Comparison of ENCODE assay signal across 12 mouse cellular contexts in the genomic region with DNA sequence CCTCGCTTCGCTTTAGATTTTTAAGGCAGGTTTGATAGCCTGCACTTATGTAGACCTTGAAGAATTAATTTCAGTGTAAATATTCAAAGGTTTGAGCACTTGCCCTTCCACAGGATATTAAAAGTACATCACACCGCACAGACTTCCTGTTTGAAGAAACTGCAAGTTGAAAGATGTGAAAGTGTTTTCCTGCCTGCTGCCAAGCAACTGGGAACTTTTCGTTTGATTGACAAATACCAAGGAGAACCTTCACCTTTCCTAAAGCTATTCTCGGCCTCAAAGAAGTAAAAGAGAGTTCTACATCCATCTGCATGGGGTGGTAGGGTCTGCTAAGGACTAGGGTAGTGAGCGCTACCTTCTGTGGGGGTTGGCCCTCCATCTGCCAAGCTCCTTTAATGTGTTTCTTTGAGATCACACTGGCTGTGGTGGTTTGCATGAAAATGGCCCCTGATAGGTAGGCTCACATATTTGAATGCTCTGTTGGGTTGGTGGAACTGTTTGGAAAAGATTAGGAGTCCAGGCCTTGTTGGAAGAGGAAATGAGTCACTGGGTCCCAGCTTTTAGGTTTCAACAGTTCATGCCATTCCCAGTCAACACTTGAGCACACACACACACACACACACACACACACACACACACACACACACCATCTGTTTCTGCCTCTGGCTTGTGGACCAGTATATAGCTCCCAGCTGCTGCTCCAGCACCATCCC. TPM values are rescaled to one million over a fixed set of nuclear protein-coding genes. Genes with fewer than 3 reads are reported as not detected.
DNase-seq lines count a peak whose midpoint lies in the region; ATAC-seq and TF ChIP-seq lines count a peak whose summit lies in the region.
"Had no signal": no experiment of that assay in that cellular context is flagged by ENCODE, and none has a peak within 500 bp of the region (broad histone marks: within the 10 kb centered on the region; RNA-seq: fewer than 3 reads in every experiment).

No protein-coding gene starts in this region.

- WGBS in lung, postnatal 0 days = 48% methylated on average over 6 of the region's 6 CpGs
- 52% methylated on average over 6 of the region's 6 CpGs for WGBS in lung, adult 2 months

- H3K4me3 ChIP-seq in lung, postnatal 0 days (ENCODE audit: low read depth, low read length) = no peak overlapping the region
- H3K4me3 ChIP-seq in lung, adult 2 months (replicated peaks; ENCODE audit: extremely low read depth, low read depth, low read length) = no peak overlapping the region
- H3K4me3 ChIP-seq in embryonic fibroblast, embryonic 13.5 days (ENCODE audit: insufficient read depth, low read length) = no peak overlapping the region
- H3K4me3 ChIP-seq: embryonic facial prominence, embryonic 10.5 days; limb, embryonic 12.5 days; neural tube, embryonic 15.5 days had no signal

- no peaks in the 10 kb centered on the region for H3K9me3 ChIP-seq in lung, postnatal 0 days (ENCODE audit: low read length)
- H3K9me3 ChIP-seq: embryonic facial prominence, embryonic 10.5 days; neural tube, embryonic 15.5 days had no signal

- no peak overlapping the region for H3K9ac ChIP-seq in lung, postnatal 0 days (replicated peaks; ENCODE audit: low read depth)
- H3K9ac ChIP-seq: limb, embryonic 12.5 days; neural tube, embryonic 15.5 days had no signal

- H3K4me2 ChIP-seq in lung, postnatal 0 days (replicated peaks; ENCODE audit: low read depth, low read length) = no peak overlapping the region
- H3K4me2 ChIP-seq: limb, embryonic 12.5 days; neural tube, embryonic 15.5 days had no signal

- peak; percentile 56; the same call in 1 of the 2 replicates for ATAC-seq in lung, postnatal 0 days
- peak; percentile 92 for ATAC-seq in CD4-positive, CD25-positive, alpha-beta regulatory T cell, adult 4 months
- ATAC-seq in megakaryocyte-erythroid progenitor cell, adult 5-6 weeks (replicated peaks; ENCODE audit: low FRiP score, low TSS enrichment, poor library complexity, severe bottlenecking) = 0 out of 2 replicates have a peak, but pooled peaks have one; percentile 32
- ATAC-seq in monocyte, adult 5-6 weeks (replicated peaks; ENCODE audit: insufficient number of reproducible peaks, low FRiP score, low TSS enrichment, poor library complexity, severe bottlenecking) = no peak

- DNase-seq in lung, postnatal 0 days (ENCODE audit: low spot score) = peak; percentile 41
- DNase-seq in lung, adult 2 months = no peak
- DNase-seq in layer of hippocampus, adult 8-10 months (ENCODE audit: low spot score in 2 of 2) = no peak
- DNase-seq: cerebellum, adult 18-20 months; kidney, adult 2 months had no signal

- H3K4me1 ChIP-seq in lung, postnatal 0 days (ENCODE audit: insufficient read depth, low read depth, low read length) = no peaks in the 10 kb centered on the region
- peaks cover 2% of the 10 kb centered on the region; the same call in 1 of the 2 replicates for H3K4me1 ChIP-seq in lung, adult 2 months (ENCODE audit: control insufficient read depth, insufficient read depth, low read length)
- peaks cover 5% of the 10 kb centered on the region; the same call in 1 of the 2 replicates for H3K4me1 ChIP-seq in embryonic fibroblast, embryonic 13.5 days (ENCODE audit: control insufficient read depth, insufficient read depth, low read length)
- H3K4me1 ChIP-seq: neural tube, embryonic 15.5 days had no signal

- TF ChIP-seq EP300 in lung, postnatal 0 days (IDR thresholded peaks at IDR 0.05) = no peak

- no peaks in the 10 kb centered on the region for H3K27me3 ChIP-seq in lung, postnatal 0 days (replicated peaks; ENCODE audit: insufficient read depth, low read length)
- H3K27me3 ChIP-seq: limb, embryonic 12.5 days; neural tube, embryonic 15.5 days had no signal

- no peak for TF ChIP-seq POLR2A in lung, adult 2 months (IDR thresholded peaks at IDR 0.05; ENCODE audit: borderline replicate concordance, extremely low read depth, low read depth, low read length)
- no peak for TF ChIP-seq POLR2A in embryonic fibroblast, embryonic 13.5 days (IDR thresholded peaks at IDR 0.05; ENCODE audit: low read depth, low read length)

- H3K36me3 ChIP-seq in lung, postnatal 0 days (ENCODE audit: insufficient read depth, low read length) = no peaks in the 10 kb centered on the region
- H3K36me3 ChIP-seq: embryonic facial prominence, embryonic 10.5 days; limb, embryonic 12.5 days; neural tube, embryonic 15.5 days had no signal

- TF ChIP-seq CTCF in lung, postnatal 0 days (IDR thresholded peaks at IDR 0.05) = no peak
- TF ChIP-seq CTCF in lung, adult 2 months (IDR thresholded peaks at IDR 0.05; ENCODE audit: insufficient read depth, low read length) = no peak
- TF ChIP-seq CTCF in embryonic fibroblast, embryonic 13.5 days (IDR thresholded peaks at IDR 0.05; ENCODE audit: borderline replicate concordance, insufficient read depth, low read length) = no peak

- H3K27ac ChIP-seq in lung, postnatal 0 days (ENCODE audit: low read length) = no peak overlapping the region
- H3K27ac ChIP-seq in embryonic fibroblast, embryonic 13.5 days (ENCODE audit: insufficient read depth, low read length) = peak overlapping the region; percentile 51
- H3K27ac ChIP-seq: embryonic facial prominence, embryonic 10.5 days; limb, embryonic 12.5 days; neural tube, embryonic 15.5 days had no signal

RNA-seq across cellular contexts. Expression of a gene that starts 22.5 kb away (rescaled TPM):
- polyA plus RNA-seq in lung, postnatal 0 days (2015; fragmentation: Nextera tagmentation; extraction: Ambion mirVana) = 6.3 and 7.0 TPM in 2 replicates
- polyA plus RNA-seq in lung, adult 2 months (2012; rRNA removed) = 9.0 and 11.1 TPM in 2 replicates
- 10 to 100 TPM in 1 of 2 experiments, 1 to 10 TPM in 1; 9.9 to 12.9 TPM for polyA plus RNA-seq in CD4-positive, CD25-positive, alpha-beta regulatory T cell, adult 4 months (2017; shearing (Covaris generic))
- 31.1 and 35.4 TPM in 2 replicates for polyA plus RNA-seq in embryonic fibroblast, embryonic 13.5 days (2011; ENCODE audit: insufficient read length, low read depth, missing spikeins)
- total RNA-seq in megakaryocyte-erythroid progenitor cell, adult 5-6 weeks (2014; fragmentation: Nextera tagmentation) = 80.2 and 84.3 TPM in 2 replicates
- 86.6 and 87.0 TPM in 2 replicates for total RNA-seq in megakaryocyte-erythroid progenitor cell, adult 5-6 weeks (2017)
- 26.1 to 56.0 TPM (median 31.8 TPM) in 3 replicates for total RNA-seq in monocyte, adult 5-6 weeks (2017)
- 10 to 100 TPM; 42.5 to 52.1 (median 47.9) TPM for total RNA-seq in layer of hippocampus, adult 8-10 months (2022)
